Comparison of ENCODE assay signal across 19 mouse cellular contexts in the genomic region with DNA sequence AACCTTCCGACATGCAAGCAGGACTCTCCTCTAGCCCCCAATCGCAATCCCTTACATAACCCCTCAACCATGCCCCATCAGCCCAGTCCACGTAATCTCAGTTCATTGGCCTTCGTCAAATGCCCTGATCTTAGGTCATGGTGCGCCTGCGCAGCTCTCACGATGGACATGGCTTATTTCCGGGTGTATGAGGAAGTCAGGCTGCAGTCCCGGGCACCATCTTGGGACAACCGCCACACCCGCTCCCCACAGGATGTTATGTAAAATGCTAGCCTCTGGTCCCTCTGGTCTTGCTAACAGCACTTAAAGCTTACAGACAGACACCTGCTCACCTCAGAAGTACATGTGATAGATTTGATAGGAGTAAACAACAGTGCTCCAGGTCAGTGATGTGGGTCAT. TPM values are rescaled to one million over a fixed set of nuclear protein-coding genes. Genes with fewer than 3 reads are reported as not detected.
"Had no signal": no experiment of that assay in that cellular context is flagged by ENCODE, and none has a peak within 500 bp of the region (broad histone marks: within the 10 kb centered on the region; RNA-seq: fewer than 3 reads in every experiment).

No protein-coding gene starts in this region.

- H3K4me1 ChIP-seq: neural tube, embryonic 12.5 days; stomach, embryonic 15.5 days had no signal

- H3K36me3 ChIP-seq: neural tube, embryonic 12.5 days; neural tube, embryonic 13.5 days; neural tube, embryonic 15.5 days; stomach, embryonic 15.5 days had no signal

- H3K9me3 ChIP-seq: neural tube, embryonic 12.5 days; neural tube, embryonic 13.5 days; neural tube, embryonic 15.5 days; stomach, embryonic 15.5 days had no signal

- H3K9ac ChIP-seq: neural tube, embryonic 12.5 days; neural tube, embryonic 13.5 days; neural tube, embryonic 15.5 days; stomach, embryonic 15.5 days had no signal

- H3K4me2 ChIP-seq: neural tube, embryonic 12.5 days; neural tube, embryonic 13.5 days; neural tube, embryonic 15.5 days; stomach, embryonic 15.5 days had no signal

- DNase-seq: retina, postnatal 1 day; right cerebral cortex, adult 18-20 months; right cerebral cortex, postnatal 14 days; right cerebral cortex, postnatal 25 days; right cerebral cortex, postnatal 4 days; spleen, adult 18-20 months; thymus, adult 18-20 months; thymus, adult 2 months; thymus, postnatal 14 days; thymus, postnatal 25 days; thymus, postnatal 36 days; thymus, postnatal 4 days had no signal

- H3K4me3 ChIP-seq: neural tube, embryonic 12.5 days; neural tube, embryonic 13.5 days; neural tube, embryonic 15.5 days; stomach, embryonic 15.5 days had no signal

- H3K27me3 ChIP-seq: neural tube, embryonic 12.5 days; neural tube, embryonic 13.5 days; neural tube, embryonic 15.5 days; stomach, embryonic 15.5 days had no signal

- H3K27ac ChIP-seq: neural tube, embryonic 12.5 days; neural tube, embryonic 13.5 days; neural tube, embryonic 15.5 days; stomach, embryonic 15.5 days; stomach, postnatal 0 days had no signal

RNA-seq across cellular contexts. Expression of gene Grip1, which starts 40.4 kb away (rescaled TPM):
- total RNA-seq: neutrophil, adult 5-6 weeks had no signal
- polyA plus RNA-seq: spleen, adult 2 months had no signal
